Mouse (Mus musculus): ENCODE results near the gene Cdk6.

Cdk6 gene

DNA sequence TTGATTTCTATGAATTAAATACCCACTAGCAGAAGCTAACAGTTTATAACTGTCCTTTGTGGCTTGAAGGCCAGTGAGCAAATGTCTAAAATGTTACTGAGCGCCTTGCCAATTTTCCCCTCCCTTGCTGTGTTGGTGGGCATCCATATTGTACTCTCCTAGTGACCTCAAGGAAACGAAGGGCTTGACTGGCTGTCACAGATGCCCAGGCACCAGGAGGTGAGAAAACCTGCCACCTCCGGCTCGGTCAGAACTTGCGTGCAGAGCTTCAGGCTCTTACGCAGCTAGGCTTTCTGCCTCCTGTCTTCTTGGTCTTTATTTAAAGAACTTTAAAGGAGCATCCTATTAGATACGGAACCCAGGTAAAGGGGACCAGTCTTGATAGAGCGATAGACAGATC is 136.9 kb downstream of the Cdk6 start:
- in situ Hi-C loops (cut with MboI; ENCODE audit: unreplicated experiment in 2 of 2), result no loop called here

DNA sequence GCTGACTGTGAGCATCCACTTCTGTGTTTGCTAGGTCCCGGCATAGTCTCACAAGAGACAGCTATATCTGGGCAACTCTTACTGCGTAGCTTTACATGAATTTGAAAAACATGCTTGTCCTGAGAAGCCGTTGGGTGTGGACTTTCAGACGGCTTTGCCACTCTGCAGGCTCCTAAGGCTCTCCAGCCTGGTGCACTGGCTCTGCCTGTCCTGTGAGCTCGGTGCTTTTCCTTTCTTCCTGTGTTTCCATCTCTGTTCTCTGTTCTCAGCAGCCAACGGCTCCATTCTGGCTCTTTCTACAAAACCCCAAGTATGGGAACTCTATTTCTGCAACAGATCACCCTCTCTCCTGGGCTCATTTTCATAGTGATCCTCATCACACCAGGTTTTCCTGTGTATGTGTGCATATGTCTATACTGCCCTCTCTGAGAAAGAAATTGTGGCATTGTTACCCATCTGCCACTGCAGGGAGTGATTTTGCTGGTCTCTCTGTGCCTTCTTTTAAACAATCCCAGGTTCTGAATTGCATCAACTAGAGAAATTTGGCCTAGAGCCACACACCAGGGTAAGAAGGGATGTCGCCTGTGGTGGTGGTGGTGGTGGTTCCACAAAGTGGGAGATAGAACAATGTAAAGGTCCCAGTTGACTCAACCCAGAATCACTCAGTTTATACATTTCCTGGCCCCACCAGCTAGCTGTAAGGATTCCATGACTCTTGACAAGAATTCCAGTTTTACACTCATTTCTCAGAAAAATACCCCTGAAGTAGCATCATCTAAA is 137.9 kb downstream of the Cdk6 start:
- in situ Hi-C loops (cut with MboI; ENCODE audit: unreplicated experiment in 2 of 2), result no loop called here

DNA sequence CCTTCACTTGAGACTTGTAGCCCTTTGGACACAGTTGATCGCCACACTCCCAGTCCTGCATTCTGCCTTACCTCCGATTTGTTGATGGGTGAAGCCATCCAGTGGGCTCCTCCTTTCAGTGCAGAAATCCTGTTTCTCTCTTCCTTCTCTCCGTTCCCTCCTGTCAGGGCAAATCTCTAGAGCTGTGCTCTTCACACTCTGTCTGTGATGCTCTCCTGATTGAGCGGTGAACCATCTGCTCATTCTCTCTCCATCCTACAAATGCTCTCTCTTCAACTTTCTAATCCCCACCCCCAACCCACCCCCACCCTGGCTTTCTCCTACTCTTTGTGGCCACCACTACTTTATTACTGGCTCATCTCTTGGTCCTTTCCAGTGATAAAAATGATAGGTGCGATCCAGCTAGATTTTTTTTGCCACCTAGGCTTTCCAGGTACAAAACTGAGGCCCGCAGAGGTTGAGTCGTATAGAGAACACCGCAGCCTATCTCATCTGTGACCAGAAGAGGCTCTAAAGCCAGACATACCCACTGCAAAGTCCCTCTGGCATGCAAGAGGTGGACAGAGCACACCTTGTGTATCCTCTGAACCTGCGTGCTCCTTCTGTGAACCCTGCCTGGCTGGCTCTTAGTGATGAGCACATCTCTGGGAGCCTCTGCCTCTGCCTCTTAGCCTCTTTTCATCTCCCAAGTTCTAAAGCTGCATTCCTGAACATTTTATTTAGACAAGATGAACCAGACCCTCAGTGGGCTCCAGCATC is 139.5 kb downstream of the Cdk6 start:
- in situ Hi-C loops (cut with MboI; ENCODE audit: unreplicated experiment in 2 of 2), result no loop called here

DNA sequence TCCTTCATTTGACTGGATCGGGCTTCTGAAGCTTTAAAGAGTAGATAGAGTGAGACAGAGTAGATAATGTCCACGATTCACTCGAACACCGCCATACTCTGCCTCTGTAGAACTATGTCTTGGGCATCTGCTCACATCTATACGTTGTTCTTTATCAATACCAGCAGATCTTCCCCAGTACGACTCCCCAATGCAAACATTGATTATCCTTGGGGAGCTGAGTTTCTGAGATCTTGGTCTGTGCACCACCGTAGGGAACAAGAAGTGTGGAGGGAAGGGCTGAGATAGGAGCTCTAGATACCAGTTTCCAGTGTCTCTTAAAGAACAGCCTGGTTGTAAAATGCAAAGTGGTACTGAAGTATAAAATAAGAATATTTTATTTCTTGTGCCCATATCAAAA is 141.2 kb downstream of the Cdk6 start:
- in situ Hi-C loops (cut with MboI; ENCODE audit: unreplicated experiment in 2 of 2), result no loop called here

DNA sequence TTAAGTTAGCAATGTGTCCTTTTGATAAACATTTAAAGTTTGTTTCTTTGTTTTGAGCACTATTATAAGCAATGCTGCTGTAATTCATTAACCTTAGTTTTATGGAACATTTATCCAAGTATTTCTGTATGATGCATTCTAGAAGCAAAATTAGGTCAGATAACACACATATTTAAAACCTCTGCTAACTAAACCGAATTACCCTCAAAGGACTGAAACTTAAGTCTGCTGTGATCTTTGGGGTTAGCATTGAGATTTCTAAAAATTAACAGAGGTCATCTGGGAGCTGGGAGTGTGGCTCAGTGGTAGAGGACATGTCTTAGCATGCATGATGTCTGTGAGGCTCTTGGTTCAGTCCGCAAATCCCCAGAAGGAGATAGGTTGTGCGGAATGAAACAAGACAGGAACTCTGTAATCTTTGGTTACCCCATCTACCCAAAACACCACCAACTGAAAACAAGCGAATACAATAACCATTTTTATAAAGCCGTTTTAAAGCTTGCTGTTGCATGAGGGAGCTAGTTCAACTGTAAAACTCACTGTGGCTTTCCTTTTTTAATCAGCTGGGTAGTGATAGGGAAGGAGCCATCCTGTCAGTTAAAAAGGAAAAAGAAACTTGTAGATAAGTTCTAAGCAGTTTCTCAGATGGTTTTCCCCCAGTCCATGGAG is 141.9 kb downstream of the Cdk6 start:
- in situ Hi-C loops (cut with MboI; ENCODE audit: unreplicated experiment in 2 of 2), result no loop called here

DNA sequence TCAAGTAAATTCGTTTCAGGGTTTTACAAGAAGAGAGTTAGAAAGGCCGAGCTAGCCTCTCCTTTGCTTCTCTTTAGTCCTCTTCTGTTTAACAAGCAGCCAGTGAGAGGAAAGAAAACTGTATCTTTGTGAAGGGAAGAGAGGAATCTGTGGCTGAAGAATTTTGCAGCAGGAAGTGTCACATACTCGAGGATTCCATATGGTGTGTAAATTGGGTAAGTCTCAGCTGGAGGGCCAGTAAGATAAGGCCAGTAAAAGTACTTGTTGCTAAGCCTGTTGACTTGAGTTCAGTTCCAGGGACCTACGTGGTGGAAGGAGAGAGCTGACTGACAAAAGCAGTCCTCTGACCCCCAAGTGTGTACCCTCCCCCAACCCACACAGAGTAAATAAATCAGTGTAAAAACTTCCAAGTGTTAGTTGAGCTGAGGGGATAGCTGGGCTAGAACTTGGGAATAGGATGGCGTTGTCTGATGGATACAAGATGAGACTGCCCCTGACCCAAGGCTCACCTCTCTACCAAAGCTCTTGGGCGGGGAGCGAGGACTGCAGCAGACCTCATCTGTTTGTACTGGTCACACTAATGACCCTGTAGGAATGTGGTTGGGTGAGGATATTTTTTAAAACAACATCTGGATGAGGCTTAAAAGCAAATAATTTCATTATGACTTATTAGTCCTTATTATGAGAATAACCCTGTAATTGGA is 145.4 kb downstream of the Cdk6 start:
- in situ Hi-C loops (cut with MboI; ENCODE audit: unreplicated experiment in 2 of 2), result no loop called here

DNA sequence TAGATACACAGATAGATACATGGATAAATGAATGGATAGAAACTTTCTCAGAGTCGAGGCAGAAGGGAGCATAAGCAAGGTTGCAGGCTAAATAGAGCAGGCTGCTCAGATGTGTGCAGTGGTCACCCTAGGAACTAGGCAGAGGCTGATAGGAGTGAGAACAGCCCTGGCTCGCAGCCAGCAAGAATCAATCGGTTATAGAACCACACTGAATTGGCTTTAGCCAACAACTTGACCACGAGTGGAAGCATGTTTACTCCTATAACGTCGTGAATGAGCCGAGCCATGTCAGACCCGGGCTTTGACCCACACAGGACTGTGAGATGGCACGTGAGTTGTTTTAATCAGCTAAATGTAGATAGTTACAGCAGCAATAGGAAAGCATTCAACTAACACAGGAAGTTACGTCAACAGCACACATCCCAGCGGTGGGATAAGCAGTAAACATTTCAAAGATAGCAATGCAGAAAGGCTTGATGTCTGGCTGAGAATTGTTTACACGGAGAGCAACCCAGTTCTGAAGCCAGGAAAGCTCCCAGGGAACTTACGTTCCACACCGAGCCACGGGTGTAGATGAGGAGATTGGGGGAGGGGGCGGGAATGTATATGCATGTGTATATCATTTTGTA is 147.0 kb downstream of the Cdk6 start:
- in situ Hi-C loops (cut with MboI; ENCODE audit: unreplicated experiment in 2 of 2), result no loop called here

DNA sequence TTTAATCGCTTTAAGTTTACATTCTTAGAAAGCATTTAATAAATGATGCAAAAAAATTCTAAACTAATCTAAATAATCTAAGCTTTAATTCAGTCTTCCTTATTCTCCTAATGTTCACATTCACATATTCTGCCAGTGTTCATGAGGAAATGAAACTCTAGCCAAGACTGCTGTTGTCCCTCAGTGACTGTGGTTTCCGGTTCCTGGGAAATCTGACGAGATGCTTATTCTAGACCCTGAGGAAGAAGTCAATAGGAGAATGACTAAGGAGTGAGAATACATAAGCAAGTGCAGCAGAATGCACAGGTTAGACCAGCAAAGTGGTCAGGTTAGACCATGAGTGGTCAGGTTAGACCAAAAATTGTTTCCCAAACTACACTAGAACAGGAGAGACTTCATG is 149.1 kb downstream of the Cdk6 start:
- in situ Hi-C loops (cut with MboI; ENCODE audit: unreplicated experiment in 2 of 2), result no loop called here

DNA sequence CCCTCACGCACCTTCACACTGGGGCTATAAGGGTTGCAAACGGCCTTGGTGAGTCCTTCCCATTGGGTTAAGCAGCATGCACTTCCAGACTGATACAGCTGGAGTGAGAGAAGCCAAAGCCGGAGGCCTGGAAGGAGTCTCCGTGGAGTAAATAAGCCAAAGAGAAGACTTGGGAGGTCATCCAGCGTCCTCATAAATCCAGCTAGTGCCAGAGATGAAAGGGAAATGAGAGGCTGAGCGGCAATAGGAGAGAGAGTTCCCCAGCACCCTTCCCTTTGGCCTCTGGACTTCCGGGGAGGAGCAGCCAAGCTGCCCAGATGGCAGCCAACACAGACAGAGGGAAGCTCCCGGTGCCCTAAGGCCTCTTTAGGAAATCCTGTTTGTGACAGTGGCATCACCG is 149.8 kb downstream of the Cdk6 start:
- in situ Hi-C loops (cut with MboI; ENCODE audit: unreplicated experiment in 2 of 2), result no loop called here

DNA sequence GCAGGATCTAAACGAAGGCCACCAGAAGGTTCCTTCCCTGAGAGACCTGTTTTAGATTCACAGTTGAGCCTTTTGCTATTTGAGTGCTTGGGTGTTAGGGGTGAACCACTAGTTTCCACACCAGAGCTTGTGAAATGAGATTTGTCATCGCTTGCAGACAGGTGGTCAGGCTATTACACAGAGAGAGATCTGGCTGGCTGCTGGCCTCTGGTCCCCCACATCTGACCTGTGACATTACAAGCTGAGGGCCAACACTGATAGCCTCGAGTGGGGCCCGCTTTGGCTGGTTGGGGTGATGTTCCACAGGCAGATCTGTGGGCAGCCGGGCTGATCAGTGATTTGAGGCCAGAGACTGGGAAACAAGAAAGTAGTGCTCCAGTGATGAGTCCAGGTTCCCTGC is 150.6 kb downstream of the Cdk6 start:
- in situ Hi-C loops (cut with MboI; ENCODE audit: unreplicated experiment in 2 of 2), result no loop called here

DNA sequence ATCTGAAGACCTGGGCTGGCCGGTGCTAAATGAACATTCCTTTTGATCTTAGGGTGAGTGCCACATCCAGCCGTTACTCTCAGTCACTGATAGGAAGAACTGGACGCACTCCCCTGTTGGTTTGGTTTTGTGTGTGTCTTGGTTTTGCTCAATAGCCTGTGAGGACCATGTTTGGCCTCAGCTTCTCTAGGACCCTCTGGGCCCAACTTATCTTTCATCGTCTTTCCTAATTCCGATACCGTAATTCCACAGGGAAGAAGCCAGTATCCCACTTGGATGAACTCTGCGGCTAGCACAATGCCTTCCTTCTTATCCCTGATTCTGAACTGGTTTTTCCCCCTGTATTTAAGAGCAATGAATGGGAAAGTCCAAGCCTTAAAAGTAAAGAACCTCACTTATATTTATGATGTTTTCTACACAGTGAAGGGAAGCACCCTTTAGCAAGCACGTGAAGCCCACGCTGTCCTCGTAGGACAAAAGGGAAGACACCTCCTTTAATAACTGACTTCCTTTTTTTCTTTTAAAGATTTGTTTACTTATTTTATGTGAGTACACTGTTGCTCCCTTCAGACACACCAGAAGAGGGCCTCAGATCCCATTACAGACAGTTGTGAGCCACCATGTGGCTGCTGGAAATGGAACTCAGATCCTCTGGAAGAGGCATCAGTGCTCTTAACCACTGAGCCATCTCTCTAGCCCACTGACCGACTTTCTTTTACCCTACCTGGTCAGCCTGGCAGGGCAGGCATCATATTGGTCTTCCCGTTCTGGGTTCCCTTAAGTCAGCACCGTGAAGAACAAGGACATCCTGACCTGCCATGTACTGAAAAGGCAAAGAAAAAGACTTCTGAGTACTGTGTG is 151.7 kb downstream of the Cdk6 start:
- in situ Hi-C loops (cut with MboI; ENCODE audit: unreplicated experiment in 2 of 2), result no loop called here

DNA sequence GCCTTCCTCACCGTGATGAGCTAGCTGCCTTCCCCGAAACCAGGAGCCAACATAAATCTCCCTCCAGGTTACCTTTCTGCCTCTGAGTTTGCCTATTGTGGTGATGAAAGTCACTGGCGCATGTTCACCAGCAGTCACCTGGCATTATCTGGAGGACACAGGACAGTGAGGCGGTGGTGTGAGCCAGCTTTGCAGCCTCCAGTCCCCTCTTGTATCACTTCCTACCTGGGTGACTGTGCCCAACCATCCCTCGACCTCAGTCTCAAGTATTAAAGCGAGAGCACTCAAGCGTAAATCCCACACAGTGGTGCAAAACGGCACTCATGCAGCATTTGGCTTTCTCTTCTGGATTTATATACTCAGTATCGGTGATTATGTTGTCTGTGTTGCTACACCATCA is 152.7 kb downstream of the Cdk6 start:
- in situ Hi-C loops (cut with MboI; ENCODE audit: unreplicated experiment in 2 of 2), result no loop called here

DNA sequence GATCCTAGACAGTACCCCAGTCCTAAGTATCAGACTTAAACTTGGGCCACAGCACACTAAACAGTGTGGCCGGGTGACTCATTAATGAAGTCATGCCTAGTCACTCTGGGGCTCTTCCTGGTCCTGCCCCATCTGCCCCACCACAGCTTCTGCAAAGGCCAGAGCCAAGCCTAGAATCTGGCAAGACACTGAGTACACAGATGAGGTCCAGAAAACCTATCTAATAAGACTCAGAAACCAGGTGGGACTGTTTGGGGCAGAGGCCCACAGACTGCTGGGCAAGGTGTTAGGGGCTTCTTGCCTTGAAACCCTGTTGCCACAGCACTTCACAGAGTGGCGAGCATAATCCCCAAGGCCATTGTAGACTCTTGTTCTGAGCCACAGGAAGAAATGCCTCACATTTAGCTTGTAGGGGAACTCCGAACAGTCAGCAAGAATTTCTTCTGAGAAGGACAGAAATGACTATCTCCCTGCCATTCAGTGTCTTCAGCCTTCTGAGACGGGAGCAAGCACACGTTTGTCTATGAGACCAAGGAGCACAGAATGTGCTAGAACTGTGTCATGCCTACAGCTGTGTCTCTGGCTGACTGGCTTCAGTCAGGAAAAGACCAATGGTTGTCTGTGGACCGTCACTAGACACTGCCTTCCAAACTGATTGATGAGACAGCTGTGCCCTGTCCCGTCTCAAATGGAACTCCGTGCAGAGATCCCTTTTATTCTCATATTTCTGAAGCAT is 153.3 kb downstream of the Cdk6 start:
- in situ Hi-C loops (cut with MboI; ENCODE audit: unreplicated experiment in 2 of 2), result loop anchor here (5.0 kb wide), 2 partner anchors 32 to 72 kb away; no protein-coding TSS in a partner anchor

DNA sequence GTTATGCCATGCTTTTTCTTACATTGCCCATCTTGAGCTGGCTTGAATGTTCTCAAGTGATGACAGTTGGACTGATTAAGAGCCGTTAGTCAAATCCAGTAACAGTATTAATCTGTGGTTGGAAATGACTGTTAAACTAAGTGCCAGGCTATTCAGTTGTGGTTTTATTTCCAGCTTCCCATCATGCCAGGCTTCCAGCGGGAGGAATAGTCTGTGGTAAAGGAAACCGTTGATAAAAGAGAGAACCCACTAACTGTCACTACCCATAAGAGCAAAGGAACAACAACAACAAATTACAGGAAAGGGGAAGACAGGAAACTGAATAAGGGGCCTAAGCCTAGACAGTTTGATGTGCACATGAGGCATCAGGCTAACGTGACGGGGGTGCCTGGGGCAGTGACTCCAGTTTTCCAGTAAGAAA is 156.2 kb downstream of the Cdk6 start:
- in situ Hi-C loops (cut with MboI; ENCODE audit: unreplicated experiment in 2 of 2), result loop anchor here (5.0 kb wide), 2 partner anchors 35 to 75 kb away; no protein-coding TSS in a partner anchor

DNA sequence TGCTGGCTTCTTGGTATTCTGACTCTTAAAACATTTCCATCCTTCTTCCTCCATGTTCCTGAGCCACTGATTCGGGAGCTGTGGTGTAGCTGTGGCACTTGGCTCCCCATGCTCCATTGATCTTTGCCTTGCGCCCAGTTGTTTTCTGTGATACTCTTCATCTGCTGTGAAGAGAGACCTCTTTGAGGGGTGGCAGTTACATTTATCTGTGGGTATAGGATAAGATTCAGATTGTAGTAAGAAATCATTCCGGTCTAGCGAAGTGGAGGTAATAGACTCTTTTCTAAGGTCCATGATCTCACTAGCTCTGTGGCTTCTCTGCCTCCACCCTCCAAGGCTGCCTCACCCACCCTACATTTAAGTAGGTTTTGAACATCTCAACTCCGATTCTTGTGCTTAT is 159.0 kb downstream of the Cdk6 start:
- in situ Hi-C loops (cut with MboI; ENCODE audit: unreplicated experiment in 2 of 2), result loop anchor here in 1 of 2 experiments (5.0 to 10.0 kb wide), 2 partner anchors 95 to 97 kb away; partner anchors contain the start of genes Pex1 and Rbm48

DNA sequence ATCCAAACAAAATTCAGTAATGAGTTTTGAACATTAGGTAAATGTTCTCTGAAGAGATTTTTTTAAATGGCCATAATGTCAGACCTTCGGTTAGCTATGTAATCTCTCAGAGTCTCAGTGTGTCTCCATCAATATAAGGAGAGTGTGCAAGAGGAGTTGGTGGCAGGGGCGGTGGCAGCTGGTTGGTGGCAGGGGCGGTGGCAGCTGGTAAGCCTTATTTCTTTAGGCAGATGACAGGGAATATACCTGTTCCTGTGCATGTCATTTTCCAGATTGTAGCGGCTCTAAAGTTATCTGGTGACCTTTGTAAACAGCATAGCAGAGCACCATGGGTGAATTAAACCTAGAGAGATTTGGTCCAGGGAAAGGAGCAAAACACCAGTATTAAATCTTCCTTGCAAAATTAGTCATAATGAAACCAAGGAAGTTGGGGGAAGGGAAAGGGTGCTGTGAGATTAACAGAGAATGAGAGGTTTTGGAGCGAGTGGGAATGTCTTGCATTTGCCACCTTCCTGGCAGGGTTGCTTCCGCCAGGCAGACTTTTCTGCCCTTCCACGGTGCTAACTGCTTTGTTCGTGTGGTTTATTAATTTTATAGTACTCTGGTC is 159.8 kb downstream of the Cdk6 start:
- in situ Hi-C loops (cut with MboI; ENCODE audit: unreplicated experiment in 2 of 2), result loop anchor here in 1 of 2 experiments (5.0 to 10.0 kb wide), 2 partner anchors 96 kb away; partner anchors contain the start of genes Pex1 and Rbm48

DNA sequence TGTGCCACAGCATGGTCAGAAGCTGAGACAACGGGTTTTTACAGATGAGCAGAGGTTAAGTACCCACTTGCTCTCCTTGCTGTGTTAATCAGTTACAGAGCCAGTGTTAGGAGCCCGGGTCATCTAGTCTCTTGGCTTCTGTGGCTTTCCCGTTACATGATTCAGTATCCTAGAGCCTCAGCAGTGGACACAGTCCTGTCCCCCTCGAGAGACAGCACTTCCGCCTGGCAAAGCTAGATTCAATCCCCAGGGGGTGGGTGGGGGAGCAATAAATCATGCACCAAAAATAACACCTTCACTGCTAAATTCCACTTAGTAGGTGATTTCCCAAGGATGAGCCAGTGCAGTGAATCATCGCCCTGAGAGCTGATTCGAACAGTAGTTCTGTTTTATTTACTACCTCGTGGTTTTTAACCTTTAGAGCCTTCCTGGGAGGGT is 160.3 kb downstream of the Cdk6 start:
- in situ Hi-C loops (cut with MboI; ENCODE audit: unreplicated experiment in 2 of 2), result loop anchor here in 1 of 2 experiments (5.0 to 10.0 kb wide), 2 partner anchors 96 to 97 kb away; partner anchors contain the start of genes Pex1 and Rbm48
